Mouse (Mus musculus): ENCODE results near the gene Znfx1.

Gene Znfx1

DNA sequence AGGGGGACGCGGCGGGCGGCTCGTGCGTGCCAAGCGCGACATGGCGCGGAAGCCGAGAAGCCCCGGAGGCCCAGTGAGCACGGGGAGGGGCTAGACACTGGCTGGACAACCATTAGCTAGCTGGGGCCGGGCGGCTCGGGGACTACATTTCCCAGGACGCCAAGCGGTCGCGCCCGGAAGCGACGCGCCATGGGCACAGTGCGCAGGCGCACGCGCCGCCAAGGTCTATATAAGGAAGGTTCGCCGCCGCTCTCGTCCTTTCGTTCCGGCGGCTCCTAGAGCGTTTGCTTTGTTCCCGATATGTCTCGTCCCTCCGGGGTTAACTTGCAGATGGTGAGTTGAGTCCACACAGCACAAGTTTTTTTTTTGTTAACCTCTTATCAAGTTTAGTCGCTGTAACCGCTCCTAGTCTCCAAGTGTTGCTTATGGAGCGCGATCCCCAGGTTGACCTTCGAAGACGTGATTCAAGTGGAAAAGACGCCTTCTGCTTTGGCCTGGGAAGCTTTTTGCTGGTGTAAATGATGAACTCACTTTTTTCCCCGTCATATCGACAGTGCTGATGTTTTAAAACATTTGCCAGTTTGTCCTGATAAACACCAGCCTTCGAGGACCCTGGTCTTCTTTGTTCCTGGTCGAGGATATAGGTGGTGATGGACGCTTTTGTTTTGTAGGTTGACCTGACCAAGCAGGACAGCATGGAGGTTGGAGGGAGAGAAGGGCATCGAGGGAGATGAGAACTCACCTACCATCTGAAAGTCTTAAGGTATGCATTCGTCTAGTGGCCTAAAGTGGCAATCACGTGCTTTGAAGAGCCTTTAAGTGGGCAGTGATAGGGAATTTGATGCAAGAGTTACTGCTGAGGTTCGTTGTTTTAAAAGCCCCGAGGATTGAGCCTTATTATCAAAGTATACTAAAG is at the start of gene Znfx1:
Gene Znfx1, minus strand, starts transcription at position 51 of the 916 bp plus-strand sequence.
- in situ Hi-C loops (cut with MboI, MseI), result loop anchor here (5.0 kb wide), 1 partner anchor 439 kb away; no protein-coding TSS in a partner anchor

DNA sequence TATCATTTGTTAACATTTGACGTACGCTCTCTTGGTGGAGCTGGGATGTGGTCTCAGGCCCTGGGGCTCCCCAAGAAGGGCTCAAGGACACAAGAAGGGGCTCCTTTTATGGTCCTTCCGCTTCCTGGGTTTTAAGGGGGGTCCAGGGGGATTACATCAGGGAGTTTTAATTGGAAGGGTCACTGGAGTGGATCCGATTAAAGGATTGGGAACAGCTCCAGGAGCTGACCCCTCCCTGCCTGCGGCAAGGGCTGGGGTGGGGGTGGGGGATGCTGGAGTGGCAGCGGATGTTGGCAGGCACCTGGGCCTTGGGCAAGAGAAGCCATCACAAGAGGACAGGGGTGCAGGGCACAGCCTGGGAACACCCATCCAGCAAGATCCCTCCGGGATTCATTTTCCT is 49.4 kb upstream of the Znfx1 start:
- in situ Hi-C loops (cut with MboI, MseI), result no loop called here

DNA sequence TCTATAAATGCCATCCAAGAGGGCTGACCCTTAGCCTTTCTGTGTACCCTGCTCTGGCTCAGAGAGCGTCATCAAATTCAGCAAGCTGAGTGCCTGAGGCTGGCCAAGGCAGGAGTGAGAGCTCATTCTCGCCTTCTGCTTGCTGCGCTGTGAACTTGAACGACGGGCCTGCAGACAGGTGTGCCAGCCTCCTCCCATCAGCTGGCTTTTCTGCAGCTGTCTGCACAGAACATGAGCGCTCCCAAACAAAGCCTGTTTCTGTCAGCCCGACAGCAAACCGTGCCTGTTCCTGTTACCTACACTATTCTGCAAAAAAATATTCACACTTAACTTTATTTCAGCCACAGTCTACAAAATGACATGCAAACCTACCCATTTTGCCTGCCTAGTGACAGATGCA is 46.7 kb upstream of the Znfx1 start:
- in situ Hi-C loops (cut with MboI, MseI), result no loop called here

DNA sequence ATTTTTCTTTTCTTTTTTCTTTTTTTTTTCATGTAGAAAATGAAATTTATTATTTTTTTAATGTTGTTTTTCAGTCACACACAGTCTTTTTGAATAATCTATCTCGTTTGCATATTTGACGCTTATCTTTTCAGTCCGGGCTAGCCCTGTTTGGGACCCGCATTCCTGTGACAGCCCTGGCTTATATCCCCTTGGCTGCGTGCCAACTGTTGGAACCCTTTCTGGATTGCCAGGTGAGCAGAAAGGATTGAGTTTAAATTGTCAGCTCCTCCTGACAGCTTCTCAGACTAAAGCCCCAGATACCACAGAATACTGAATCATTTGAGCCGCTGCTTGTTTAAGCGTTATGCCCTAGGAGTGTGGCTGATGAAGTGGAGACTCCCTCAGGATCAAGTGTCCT is 40.7 kb upstream of the Znfx1 start:
- in situ Hi-C loops (cut with MboI, MseI), result no loop called here

DNA sequence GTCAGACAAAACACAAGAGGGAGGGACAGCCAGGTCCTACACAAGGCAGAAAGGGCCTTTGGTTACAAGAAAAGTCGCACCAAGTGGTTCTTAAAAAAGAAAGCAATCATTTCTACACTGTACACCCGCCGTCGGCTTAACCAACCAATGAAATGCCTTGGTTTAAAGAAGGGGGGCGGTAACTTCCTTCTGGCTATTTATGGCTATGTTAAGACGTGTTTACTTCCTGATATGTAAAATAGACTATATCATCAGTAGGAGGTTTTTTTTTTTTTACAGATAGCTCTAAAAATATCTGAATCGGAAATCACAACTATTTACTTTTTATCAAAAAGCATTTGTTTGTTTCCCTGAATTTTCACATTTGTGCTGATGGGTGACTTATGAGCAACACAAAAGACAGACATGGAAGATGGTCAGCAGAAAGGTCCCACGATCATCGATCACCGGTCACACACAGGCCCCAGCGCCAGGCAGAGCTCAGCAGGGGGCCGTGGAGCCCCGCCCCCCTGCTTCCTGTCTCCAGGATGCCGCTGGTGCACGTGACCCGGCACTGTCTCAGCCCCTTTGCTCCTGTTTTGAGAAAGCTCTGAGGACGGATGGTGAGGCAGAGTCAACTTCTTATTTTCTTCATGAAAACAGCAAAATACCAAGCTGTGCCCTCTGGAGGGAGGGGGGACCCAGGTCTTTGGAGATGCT is 39.1 kb upstream of the Znfx1 start:
- in situ Hi-C loops (cut with MboI, MseI), result no loop called here

DNA sequence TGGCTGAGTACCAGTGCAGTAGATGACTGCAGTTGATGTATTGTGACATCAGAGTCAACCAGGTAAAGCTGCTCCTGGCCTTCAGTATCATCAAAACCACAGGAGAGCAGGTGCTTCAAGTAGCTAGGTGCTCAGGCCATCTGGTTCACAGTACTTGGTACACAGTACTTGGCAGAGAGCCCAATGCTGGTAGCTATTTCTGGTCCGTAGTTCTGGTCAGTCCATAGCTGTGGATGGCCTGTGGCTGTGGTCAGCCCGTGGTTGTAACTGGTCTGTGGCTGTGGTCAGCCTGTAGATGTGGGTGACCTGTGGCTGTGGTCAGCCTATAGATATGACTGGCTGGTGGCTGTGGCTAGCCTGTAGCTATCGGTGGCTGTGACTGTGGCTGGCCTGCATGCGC is 31.9 kb upstream of the Znfx1 start:
- in situ Hi-C loops (cut with MboI, MseI), result no loop called here

DNA sequence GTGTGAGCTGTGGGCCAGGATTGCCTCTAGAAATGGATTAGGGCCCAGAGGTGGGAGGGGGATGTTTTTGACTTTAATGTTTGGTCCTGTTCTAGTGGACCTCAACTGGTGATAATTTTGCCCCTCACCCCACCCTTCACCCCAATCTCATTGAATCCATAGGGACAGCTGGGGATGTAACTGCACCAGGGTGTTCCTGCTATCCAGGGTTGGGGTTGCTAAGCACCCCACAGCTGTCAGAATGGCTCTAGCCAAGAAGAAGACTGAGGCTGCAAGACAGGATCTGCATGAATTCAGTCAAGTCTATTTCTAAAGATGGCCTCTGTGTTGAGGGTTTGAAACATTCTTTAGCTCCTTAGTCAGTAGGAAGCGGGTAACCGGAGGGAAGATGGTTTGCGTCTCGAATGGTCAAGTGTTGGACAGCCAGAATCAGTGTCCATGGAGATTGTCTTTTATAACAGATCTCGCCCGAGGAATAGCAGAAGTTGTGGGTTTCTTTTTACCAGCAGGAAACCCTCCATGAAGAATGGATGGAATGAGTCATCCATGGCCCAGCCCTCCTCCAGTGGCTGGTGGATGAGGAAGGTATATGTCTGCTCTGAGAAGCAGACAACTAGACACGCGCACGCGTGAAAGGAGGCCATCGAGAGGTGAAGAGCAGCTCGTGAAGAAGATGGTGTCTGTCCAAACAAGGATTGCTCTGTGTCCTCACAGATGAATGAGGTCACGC is 30.5 kb upstream of the Znfx1 start:
- in situ Hi-C loops (cut with MboI, MseI), result no loop called here

DNA sequence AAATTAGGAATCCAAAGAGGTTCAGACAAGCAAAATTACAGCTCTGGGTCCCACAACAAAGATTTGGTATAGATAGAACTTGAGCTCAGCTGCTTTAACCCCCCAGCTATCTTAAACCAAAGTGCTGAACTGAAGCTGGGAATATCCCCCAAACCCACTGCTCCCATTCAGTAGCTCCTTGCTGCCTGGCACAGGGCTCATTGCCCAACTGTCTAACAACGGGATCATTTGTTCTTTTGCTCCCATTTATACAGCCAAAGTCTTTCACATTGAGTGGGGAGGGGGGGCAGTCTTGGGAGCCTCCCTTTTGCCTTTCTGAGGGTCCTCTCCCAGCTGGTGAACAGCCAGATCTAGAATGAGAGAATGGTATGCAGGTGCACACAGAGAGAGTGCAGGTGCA is 27.5 kb upstream of the Znfx1 start:
- in situ Hi-C loops (cut with MboI, MseI), result no loop called here

DNA sequence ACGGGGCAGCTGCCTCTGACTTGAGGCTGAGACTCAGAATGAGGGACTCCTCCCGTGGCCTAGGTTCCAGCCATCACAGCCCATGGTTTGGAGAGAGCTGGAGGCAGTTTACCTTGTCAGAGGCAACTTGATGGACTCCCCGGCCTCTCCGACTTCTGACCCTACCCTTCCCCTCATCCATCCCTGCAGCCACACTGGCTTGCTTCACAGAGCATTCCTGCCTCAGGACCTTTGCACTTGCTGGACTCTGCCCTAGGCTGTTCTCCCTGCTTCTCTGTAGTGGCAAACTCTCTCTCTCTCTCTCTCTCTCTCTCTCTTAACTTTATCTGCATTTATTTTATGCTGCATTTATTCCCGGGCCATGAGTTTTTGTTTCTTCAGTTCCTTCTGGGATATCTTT is 24.0 kb upstream of the Znfx1 start:
- in situ Hi-C loops (cut with MboI, MseI), result no loop called here

DNA sequence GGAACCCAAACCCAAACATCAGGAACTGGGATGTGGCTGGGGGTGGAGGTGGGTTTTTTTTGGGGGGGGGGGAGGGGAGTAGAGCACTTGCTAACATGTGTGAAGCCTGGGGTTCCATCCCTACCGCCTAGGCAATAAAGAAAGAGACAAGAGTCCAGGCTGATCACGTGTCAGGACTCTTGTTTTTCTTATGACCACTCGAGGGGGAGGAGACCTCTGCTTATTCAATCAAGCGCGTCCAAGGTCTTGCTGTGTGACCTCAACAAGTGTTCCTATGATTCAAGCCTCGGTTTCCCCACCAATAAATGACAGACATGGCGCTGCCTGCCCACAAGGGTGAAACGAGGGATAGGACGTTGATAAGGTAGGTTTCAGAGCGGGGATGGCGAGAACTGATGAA is 23.3 kb upstream of the Znfx1 start:
- in situ Hi-C loops (cut with MboI, MseI), result no loop called here

DNA sequence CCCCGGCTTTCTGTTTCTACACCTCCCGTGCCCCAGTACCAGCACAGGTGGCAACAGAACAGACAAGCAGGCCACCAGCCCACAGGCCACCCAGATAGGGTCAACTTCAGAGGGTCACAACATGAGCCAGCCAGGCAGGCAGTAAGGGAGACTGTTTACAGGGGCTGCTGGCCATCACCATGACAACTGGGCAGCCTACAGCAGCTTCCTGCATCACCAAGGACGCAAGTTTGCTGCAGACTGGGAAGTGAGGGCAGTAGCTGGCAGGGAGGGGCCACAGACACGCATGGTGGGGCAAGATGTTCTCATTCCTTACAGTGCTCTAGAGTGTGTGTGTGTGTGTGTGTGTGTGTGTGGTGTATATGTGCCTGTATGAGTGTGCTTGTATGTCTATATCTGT is 18.8 kb upstream of the Znfx1 start:
- in situ Hi-C loops (cut with MboI, MseI), result no loop called here

DNA sequence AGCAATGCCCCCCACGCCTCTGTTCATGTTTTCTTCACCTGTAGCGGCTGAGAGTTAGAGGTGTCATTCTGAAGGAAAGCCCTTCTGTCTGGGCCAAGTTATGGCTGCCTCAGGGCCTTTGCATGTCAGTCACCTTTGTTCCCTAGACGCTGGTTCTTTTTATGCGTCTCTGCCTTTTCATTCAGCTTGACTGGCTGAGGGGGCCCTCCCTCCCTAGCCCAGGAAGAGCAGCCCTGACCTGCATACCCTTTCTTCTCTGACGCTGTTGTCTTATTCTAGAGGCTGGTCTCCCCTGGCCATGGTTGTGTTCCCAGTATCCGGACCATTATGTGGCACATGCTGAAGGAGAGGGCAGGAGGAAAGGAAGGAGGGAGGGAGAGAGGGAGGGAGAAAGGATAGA is 18.3 kb upstream of the Znfx1 start:
- in situ Hi-C loops (cut with MboI, MseI), result no loop called here

DNA sequence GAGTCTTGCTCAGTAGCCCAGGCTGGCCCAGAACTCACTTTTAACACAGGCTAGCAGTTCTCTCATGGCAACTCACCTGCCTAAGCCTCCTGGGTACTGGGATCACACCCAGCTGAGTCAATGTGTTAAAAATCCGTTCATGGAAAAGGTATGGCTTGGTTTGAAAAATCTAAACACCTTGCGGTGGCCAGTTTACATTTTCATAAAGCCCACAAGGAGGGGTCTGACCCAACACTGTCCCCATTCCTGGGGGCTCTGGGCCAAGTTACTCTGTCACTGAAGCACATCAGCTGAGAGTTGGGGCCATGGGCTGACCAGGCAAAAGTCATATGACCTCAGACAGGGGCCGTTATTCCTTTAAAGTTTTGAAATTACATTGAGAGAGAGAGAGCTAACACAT is 17.6 kb upstream of the Znfx1 start:
- in situ Hi-C loops (cut with MboI, MseI), result no loop called here

DNA sequence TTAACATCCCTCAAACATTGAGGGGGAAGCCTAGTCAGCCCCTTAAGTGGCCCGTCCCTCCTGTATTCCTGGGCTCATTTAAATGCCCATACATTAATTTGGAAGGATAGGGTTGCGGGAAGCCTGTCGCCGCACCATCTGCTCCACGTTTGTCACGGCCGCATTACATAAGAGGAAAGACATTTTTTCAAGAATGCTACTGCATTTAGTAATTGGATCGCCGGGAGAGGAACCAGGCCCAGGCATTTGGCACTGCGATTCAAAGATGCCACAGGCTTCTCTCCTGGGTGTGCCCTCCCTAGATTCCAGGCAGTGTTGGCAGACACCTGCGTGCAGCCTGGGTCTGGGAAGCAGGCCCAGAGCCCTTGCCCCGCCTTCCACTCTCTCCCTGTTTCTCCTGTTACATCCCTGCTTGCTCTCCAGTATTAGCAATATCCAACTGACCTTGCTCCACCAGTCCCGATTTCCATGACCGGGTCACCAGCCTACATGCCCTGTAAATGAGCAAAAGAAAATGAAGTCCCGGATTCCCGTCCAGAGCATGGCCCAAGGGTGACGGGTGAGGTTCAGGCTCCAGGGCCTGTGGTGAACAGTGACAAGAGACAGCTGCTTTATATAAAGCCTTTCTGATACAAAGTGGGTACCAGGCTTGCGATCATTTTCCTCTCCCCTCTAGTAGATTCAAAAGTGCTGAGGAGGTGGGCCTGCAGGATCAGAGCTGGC is 16.9 kb upstream of the Znfx1 start:
- in situ Hi-C loops (cut with MboI, MseI), result no loop called here

DNA sequence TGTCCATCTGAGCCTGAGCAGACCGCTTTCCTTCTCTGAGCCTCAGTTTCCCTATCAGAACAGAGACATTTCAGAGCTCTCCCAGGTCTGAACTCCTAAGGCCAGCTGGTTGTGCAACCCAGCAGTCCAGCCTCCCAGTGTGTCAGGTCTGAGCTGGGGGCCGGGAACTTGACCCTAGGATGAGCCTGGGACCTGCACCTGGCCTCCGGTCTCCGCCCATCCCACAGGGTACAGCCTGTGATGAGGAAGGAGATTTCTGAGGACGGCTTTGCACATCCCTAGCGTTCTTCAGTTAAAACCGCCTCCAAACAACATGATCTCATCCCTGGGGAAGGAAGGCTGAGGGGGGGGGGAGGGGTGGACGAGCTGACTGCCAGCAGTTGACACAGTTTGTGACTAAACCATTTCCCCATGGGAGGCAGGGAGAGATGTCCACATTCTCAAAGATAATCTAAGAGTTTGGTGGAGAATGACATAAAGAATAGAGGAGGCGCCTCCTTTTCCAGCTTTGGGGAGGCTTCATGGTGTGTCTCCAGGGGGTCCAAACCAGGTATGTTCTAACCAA is 16.2 kb upstream of the Znfx1 start:
- in situ Hi-C loops (cut with MboI, MseI), result no loop called here

DNA sequence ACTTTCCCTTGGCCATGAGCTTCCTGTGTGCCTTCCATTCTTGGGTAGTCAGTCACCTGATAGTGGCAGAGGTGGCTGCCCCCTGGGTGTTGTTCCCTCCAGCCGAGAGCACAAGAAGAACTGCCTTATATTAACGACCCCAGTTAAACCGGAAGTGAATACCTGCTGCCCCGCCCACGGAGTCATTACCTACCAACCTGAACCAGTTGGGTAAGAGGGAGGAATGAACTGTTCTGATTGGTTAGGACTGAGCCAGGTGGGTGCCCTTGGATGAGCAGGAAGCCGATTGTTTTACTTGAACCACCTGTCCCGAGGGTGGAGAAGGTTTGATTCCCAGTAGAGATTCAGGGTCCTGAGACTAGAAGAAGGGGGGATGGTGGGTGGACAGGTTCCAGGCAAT is 15.7 kb upstream of the Znfx1 start:
- in situ Hi-C loops (cut with MboI, MseI), result no loop called here

DNA sequence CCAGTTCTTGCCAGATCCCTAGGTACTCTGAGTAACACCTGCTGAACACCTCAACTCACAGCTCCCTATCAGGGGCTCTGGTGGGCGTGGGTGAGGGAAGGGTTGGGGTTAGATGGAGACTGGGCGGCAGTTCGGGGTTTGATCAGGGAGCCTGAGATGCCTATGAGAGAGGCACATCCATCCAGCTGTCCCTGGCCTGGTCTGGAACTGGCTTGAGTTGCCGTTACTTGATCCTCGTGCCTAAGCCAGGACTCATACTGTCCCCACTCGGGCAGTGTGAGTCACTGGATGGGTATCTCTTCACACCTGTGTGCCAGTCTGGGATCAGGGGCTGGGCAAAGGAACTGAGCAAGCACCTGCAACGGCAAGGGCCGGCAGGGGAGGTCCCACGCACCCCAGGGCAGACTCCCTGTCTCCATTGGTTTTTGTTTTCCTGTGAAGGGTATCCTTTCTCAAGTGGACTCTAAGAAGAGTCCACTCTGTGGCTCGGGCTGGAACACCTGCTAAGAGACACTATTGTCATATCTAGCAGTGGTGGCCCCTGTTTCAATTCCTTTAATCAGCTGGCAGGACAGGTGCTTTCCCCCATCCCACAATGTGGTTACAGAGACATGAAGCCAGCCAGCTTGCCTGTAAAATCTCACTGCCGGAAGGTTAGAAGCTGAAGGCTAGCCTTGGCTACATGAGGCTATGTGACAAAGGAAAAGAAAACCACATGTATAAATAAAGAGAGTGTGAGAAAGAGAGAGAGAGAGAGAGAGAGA is 14.6 kb upstream of the Znfx1 start:
- in situ Hi-C loops (cut with MboI, MseI), result no loop called here

DNA sequence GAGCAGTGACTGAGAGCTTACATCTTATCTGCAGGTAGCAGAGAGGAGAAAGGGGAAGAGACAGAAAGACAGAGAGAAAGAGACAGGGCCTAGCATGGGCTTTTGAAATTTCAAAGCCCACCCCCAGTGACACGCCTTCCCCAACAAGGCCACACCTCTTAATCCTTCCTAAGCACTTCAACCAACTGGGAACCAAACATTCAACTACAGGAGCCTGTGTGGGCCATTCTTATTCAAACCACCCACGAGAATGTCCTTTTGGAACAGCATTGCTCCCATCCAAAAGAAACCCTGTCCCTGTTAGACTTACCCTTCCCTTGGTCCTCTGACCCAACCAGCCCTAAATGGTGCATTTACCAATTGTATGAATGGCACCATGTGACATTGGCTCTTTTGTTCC is 13.9 kb upstream of the Znfx1 start:
- in situ Hi-C loops (cut with MboI, MseI), result no loop called here

DNA sequence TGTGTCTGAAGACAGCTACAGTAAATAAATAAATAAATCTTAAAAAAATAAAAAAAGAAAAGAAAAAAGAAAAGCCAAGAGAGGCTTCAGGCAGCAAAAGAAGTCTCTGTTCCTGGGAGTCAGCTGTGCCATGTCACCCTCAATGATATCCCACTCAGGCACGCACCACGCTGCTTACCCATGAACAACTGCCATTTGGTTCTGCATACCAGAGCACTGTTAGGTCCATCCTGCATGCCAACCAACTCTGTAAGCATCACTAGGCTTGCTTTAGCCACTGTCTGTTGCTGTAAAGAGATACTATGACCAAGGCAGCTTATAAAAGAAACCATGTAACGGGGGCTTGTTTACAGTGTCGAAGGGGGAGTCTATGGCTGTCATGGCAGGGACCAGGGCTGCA is 13.5 kb upstream of the Znfx1 start:
- in situ Hi-C loops (cut with MboI, MseI), result no loop called here

DNA sequence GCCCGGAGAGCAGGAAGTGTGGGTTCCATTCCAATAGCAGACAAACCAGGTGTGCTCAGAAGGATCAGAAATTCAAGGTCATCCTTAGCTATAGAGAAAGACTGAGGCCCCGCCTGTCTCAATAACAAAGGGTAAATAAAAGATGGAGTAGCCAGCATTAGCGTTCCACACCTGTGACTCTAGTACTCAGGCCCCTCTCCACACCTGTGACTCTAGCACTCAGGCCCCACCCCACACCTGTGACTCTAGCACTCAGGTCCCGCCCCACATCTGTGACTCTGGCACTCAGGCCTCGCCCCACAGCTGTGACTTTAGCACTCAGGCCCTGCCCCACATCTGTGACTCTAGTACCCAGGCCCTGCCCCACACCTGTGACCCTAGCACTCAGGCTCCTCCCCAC is 11.8 kb upstream of the Znfx1 start:
- in situ Hi-C loops (cut with MboI, MseI), result loop anchor here (5.0 kb wide), 1 partner anchor 138 kb away; no protein-coding TSS in a partner anchor
